Mouse (Mus musculus): ENCODE results near the gene Fgf2. TPM values are rescaled to one million over a fixed set of nuclear protein-coding genes. Genes with fewer than 3 reads are reported as not detected.

The Fgf2 gene
- total and polyA plus RNA-seq, 2 experiments from 2014 or later = 0.57 to 1.9 TPM

- H3K36me3 ChIP-seq (ENCODE audit: insufficient read depth, low read length) = no peaks in the 10 kb centered on the region
- no peak overlapping the region for H3K4me2 ChIP-seq (ENCODE audit: low read depth, low read length, poor library complexity, severe bottlenecking)
- DNase-seq (ENCODE audit: low spot score) (no peak), ATAC-seq (ENCODE audit: low FRiP score) (no peak)
- no peak overlapping the region for H3K9ac ChIP-seq (replicated peaks; ENCODE audit: low read length, poor library complexity, severe bottlenecking)
- H3K27me3 ChIP-seq (ENCODE audit: insufficient read depth, low read length) = no peaks in the 10 kb centered on the region
- H3K4me3 ChIP-seq (ENCODE audit: low read depth, low read length) = no peak overlapping the region
- H3K27ac ChIP-seq (ENCODE audit: low read depth, low read length) = no peak overlapping the region
- H3K4me1 ChIP-seq (ENCODE audit: insufficient read depth, low read length) = no peaks in the 10 kb centered on the region
- WGBS = 88% methylated on average over 2 of the region's 2 CpGs
- H3K9me3 ChIP-seq (ENCODE audit: low read length) = no peaks in the 10 kb centered on the region
- TF ChIP-seq CTCF (IDR thresholded peaks at IDR 0.05) = no peak
These were observed 19.7 kb upstream of the Fgf2 start for GRCm38 (mm10) chr3:37328489-37328888.

DNA sequence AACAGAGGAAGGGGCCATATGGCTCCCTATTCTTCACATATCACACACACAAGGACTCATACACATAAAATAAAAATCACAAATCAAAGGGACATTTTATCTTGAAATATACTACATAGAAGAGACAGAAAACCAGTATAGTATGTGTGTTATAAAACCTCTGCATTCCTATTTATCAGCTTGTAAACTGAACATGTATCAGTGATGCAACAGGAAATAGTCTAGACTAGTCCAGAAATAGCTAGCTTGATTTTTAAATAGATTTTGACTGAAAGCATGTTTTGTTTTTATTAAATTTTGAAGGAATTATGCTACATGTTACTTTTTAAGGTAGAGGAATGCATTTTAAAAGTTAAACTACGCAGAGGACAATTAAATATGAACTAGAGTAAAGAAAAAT is 18.2 kb upstream of the Fgf2 start:
- TF ChIP-seq CTCF (IDR thresholded peaks at IDR 0.05) = no peak
- Histone ChIP-seq H3K27me3 (ENCODE audit: insufficient read depth, low read length) (no peaks in the 10 kb centered on the region), H3K9ac (replicated peaks; ENCODE audit: low read length, poor library complexity, severe bottlenecking) (no peak overlapping the region), H3K4me2 (ENCODE audit: low read depth, low read length, poor library complexity, severe bottlenecking) (no peak overlapping the region), H3K4me1 (ENCODE audit: insufficient read depth, low read length) (no peaks in the 10 kb centered on the region), H3K27ac (ENCODE audit: low read depth, low read length) (no peak overlapping the region), H3K36me3 (ENCODE audit: insufficient read depth, low read length) (no peaks in the 10 kb centered on the region), H3K9me3 (ENCODE audit: low read length) (no peaks in the 10 kb centered on the region), H3K4me3 (ENCODE audit: low read depth, low read length) (no peak overlapping the region)
- WGBS = 88% methylated on average over 1 of the region's 1 CpGs
- no peak for DNase-seq (ENCODE audit: low spot score)
- no peak for ATAC-seq (ENCODE audit: low FRiP score)

- DNase-seq (ENCODE audit: low spot score) = no peak
- Histone ChIP-seq H3K9ac (replicated peaks; ENCODE audit: low read length, poor library complexity, severe bottlenecking) (no peak overlapping the region), H3K36me3 (ENCODE audit: insufficient read depth, low read length) (no peaks in the 10 kb centered on the region), H3K27me3 (ENCODE audit: insufficient read depth, low read length) (no peaks in the 10 kb centered on the region), H3K27ac (ENCODE audit: low read depth, low read length) (no peak overlapping the region), H3K4me1 (ENCODE audit: insufficient read depth, low read length) (no peaks in the 10 kb centered on the region), H3K4me2 (ENCODE audit: low read depth, low read length, poor library complexity, severe bottlenecking) (no peak overlapping the region), H3K4me3 (ENCODE audit: low read depth, low read length) (no peak overlapping the region), H3K9me3 (ENCODE audit: low read length) (no peaks in the 10 kb centered on the region)
- no peak for ATAC-seq (ENCODE audit: low FRiP score)
- WGBS = 66% methylated on average over 6 of the region's 6 CpGs
- no peak for TF ChIP-seq CTCF (IDR thresholded peaks at IDR 0.05)
These were observed 16.1 kb upstream of the Fgf2 start for GRCm38 (mm10) chr3:37331999-37332449.

DNA sequence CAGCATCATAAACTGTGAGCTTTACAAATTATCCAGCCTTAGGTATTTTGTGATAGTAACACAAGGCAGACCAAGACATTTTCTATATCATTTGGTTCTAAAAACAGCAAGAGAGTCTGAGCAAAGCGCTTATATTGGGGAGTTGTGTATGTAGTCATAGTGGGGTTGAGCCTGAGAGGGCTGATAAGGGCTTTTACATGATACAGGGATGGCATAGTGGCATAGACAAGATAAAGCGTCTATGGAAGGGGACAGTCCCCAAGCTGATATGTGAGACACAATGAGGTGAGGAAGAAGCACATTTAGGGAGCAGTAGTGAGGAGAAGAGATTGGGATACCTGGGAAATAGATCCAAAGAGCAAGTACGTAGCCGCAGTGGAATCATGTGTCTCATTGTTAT is 14.1 kb upstream of the Fgf2 start:
- H3K9ac ChIP-seq (replicated peaks; ENCODE audit: low read length, poor library complexity, severe bottlenecking) = no peak overlapping the region
- H3K4me2 ChIP-seq (ENCODE audit: low read depth, low read length, poor library complexity, severe bottlenecking) = no peak overlapping the region
- H3K36me3 ChIP-seq (ENCODE audit: insufficient read depth, low read length) = no peaks in the 10 kb centered on the region
- no peaks in the 10 kb centered on the region for H3K27me3 ChIP-seq (ENCODE audit: insufficient read depth, low read length)
- WGBS = 92% methylated on average over 4 of the region's 4 CpGs
- no peaks in the 10 kb centered on the region for H3K4me1 ChIP-seq (ENCODE audit: insufficient read depth, low read length)
- ATAC-seq (ENCODE audit: low FRiP score) (no peak), DNase-seq (ENCODE audit: low spot score) (no peak)
- no peak overlapping the region for H3K4me3 ChIP-seq (ENCODE audit: low read depth, low read length)
- TF ChIP-seq CTCF (IDR thresholded peaks at IDR 0.05) = no peak
- no peaks in the 10 kb centered on the region for H3K9me3 ChIP-seq (ENCODE audit: low read length)
- no peak overlapping the region for H3K27ac ChIP-seq (ENCODE audit: low read depth, low read length)

- H3K9me3 ChIP-seq (ENCODE audit: low read length) = no peaks in the 10 kb centered on the region
- H3K4me1 ChIP-seq (ENCODE audit: insufficient read depth, low read length) = no peaks in the 10 kb centered on the region
- H3K4me3 ChIP-seq (ENCODE audit: low read depth, low read length) = no peak overlapping the region
- no peak for ATAC-seq (ENCODE audit: low FRiP score)
- no peak overlapping the region for H3K4me2 ChIP-seq (ENCODE audit: low read depth, low read length, poor library complexity, severe bottlenecking)
- no peaks in the 10 kb centered on the region for H3K36me3 ChIP-seq (ENCODE audit: insufficient read depth, low read length)
- H3K9ac ChIP-seq (replicated peaks; ENCODE audit: low read length, poor library complexity, severe bottlenecking) = no peak overlapping the region
- 64% methylated on average over 5 of the region's 5 CpGs for WGBS
- no peak overlapping the region for H3K27ac ChIP-seq (ENCODE audit: low read depth, low read length)
- peak; percentile 41 for TF ChIP-seq CTCF (IDR thresholded peaks at IDR 0.05)
- DNase-seq (ENCODE audit: low spot score) = no peak
- no peaks in the 10 kb centered on the region for H3K27me3 ChIP-seq (ENCODE audit: insufficient read depth, low read length)
These were observed 7.0 kb upstream of the Fgf2 start for GRCm38 (mm10) chr3:37341110-37341509.

GRCm38 (mm10) chr3:37342811-37343210 is 5.3 kb upstream of the Fgf2 start:
- Histone ChIP-seq H3K27me3 (ENCODE audit: insufficient read depth, low read length) (peaks cover 4% of the 10 kb centered on the region), H3K4me2 (ENCODE audit: low read depth, low read length, poor library complexity, severe bottlenecking) (no peak overlapping the region), H3K27ac (ENCODE audit: low read depth, low read length) (no peak overlapping the region), H3K4me1 (ENCODE audit: insufficient read depth, low read length) (0 out of 2 replicates have a peak, but pooled peaks cover 1% of the 10 kb centered on the region), H3K4me3 (ENCODE audit: low read depth, low read length) (no peak overlapping the region), H3K36me3 (ENCODE audit: insufficient read depth, low read length) (no peaks in the 10 kb centered on the region), H3K9ac (replicated peaks; ENCODE audit: low read length, poor library complexity, severe bottlenecking) (no peak overlapping the region), H3K9me3 (ENCODE audit: low read length) (no peaks in the 10 kb centered on the region)
- WGBS = 83% methylated on average over 5 of the region's 5 CpGs
- DNase-seq (ENCODE audit: low spot score) = no peak
- TF ChIP-seq CTCF (IDR thresholded peaks at IDR 0.05) = no peak
- ATAC-seq (ENCODE audit: low FRiP score) = no peak

All from midbrain, postnatal 0 days (tissue).